Mouse (Mus musculus): ENCODE results near the gene Adcy3. TPM values are rescaled to one million over a fixed set of nuclear protein-coding genes. Genes with fewer than 3 reads are reported as not detected.

Adcy3 gene
- total and polyA plus RNA-seq, 2 experiments from 2014 or later: 11.5 to 40.4 TPM

DNA sequence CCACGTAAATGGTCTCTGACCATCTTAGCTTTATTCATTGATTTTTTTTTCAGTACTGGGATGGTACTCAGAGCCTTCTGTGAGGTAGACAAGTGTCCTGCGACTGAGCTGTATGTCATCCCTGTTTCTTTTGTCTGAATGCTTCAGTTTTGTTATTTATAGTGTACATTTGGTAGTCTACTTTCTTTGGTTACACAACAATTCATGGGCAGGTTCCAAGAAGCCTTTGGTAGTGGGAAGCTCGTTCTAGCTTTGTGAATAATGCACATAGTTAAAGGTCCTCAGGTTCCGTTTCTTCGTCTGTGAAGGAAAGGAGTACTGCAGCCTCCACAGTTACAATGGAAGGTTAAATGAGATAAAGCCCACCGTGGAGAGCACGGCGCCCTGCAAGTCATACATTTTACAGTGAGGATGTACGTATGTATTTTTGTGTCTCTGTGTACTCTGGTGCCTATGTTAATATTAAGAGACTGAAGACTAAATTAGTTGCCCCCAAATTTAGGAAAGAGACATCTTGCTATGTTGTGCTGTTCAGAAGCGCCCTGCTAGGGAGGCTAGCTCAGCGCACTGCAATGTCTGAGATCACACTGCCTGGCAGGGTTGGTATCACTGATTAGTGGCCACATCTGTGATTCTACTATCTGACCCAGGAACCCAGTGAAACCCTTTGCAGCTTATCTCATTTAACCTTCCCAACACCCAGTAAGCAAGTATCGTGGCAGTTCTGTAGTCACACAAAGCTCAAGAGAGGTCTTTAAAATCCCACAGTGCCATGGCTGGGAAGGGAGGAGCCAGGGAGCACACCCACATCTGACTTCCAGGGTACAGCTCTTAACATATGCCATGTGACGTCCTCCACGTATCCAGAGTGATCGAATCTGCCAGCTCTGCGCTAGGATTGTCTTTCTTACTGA is 120.1 kb downstream of the Adcy3 start:
- DNase-seq (ENCODE audit: low spot score) (no peak), ATAC-seq (no peak)
- peaks cover 29% of the 10 kb centered on the region for H3K36me3 ChIP-seq (ENCODE audit: insufficient read depth, low read length)
- no peak overlapping the region for H3K4me3 ChIP-seq (ENCODE audit: low read length)
- no peaks in the 10 kb centered on the region for H3K27me3 ChIP-seq (ENCODE audit: insufficient read depth, low read length)
- H3K4me1 ChIP-seq (ENCODE audit: insufficient read depth, low read length): no peaks in the 10 kb centered on the region
- H3K9me3 ChIP-seq (ENCODE audit: low read length): no peaks in the 10 kb centered on the region
- H3K9ac ChIP-seq (replicated peaks; ENCODE audit: low read length): no peak overlapping the region
- no peak overlapping the region for H3K27ac ChIP-seq
- no peak for TF ChIP-seq CTCF (IDR thresholded peaks at IDR 0.05; ENCODE audit: low read depth)
- H3K4me2 ChIP-seq (ENCODE audit: low read depth, low read length): no peak overlapping the region
- 91% methylated on average over 16 of the region's 16 CpGs for WGBS

Other genes with a start within 250 kb of the Adcy3 start
- gene Pomc, start 178.2 kb upstream of the Adcy3 start, total RNA-seq (2014; rRNA removed): 5.3 and 5.7 TPM in 2 replicates
- gene Pomc, start 178.2 kb upstream of the Adcy3 start, polyA plus RNA-seq (2015; fragmentation: Nextera tagmentation; extraction: Ambion mirVana): 3.5 and 4.2 TPM in 2 replicates
- gene Efr3b, start 94.2 kb upstream of the Adcy3 start, total RNA-seq (2014; rRNA removed): 159 and 174 TPM in 2 replicates
- 26.1 and 29.0 TPM in 2 replicates for gene Efr3b, start 94.2 kb upstream of the Adcy3 start, polyA plus RNA-seq (2015; fragmentation: Nextera tagmentation; extraction: Ambion mirVana)
- gene Dnajc27, start 50.5 kb upstream of the Adcy3 start, total RNA-seq (2014; rRNA removed): 47.4 and 49.5 TPM in 2 replicates
- gene Dnajc27, start 50.5 kb upstream of the Adcy3 start, polyA plus RNA-seq (2015; fragmentation: Nextera tagmentation; extraction: Ambion mirVana): 24.2 and 25.2 TPM in 2 replicates
- 5.5 and 8.0 TPM in 2 replicates for gene Ptrhd1, start 100.9 kb downstream of the Adcy3 start, total RNA-seq (2014; rRNA removed)
- gene Ptrhd1, start 100.9 kb downstream of the Adcy3 start, polyA plus RNA-seq (2015; fragmentation: Nextera tagmentation; extraction: Ambion mirVana): 8.9 and 9.4 TPM in 2 replicates
- 5.2 and 5.9 TPM in 2 replicates for gene Cenpo, start 101.2 kb downstream of the Adcy3 start, total RNA-seq (2014; rRNA removed)
- gene Cenpo, start 101.2 kb downstream of the Adcy3 start, polyA plus RNA-seq (2015; fragmentation: Nextera tagmentation; extraction: Ambion mirVana): 5.3 and 5.7 TPM in 2 replicates